ENCODE assay signal across 8 mouse cellular contexts in the genomic region with DNA sequence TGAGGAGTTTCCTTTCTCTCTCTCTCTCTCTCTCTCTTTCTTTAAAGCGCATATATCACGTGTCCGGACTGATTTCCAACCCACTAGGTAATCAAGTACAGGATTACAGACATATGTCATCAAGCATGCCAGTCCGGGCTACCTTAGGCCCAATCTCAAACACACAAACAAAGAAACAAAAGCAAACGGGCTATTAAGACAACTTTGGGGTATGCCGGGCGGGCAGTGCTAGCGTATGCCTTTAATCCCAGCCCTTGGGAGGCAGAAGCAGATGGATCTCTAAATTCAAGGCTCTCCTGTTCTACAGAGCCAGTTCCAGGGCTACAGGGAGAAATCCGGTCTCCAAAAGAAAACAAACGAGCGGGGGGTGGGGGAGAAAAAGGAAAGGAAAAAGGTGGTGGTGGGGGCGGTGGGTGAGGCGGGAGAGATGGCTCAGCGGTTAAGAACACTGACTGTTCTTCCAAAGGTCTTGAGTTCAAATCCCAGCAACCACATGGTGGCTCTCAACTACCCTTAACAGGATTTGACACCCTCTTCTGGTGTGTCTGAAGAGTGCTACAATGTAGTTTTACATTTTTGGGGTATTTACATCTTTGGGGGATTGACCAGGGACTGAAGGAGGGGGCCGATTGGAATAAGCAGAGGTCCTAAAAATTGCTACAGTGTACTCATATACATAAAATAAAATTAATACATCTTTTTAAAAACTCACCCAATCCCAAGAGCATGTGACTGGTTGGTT. TPM values are rescaled to one million over a fixed set of nuclear protein-coding genes. Genes with fewer than 3 reads are reported as not detected.
DNase-seq lines count a peak whose midpoint lies in the region; ATAC-seq and TF ChIP-seq lines count a peak whose summit lies in the region.

No protein-coding gene starts in this region.

- H3K4me3 ChIP-seq in kidney, embryonic 14.5 days (ENCODE audit: low read length): peak overlapping the region; percentile 73
- H3K4me3 ChIP-seq in heart, embryonic 16.5 days (ENCODE audit: low read length): peak overlapping the region; percentile 78
- peak overlapping the region; percentile 72 for H3K4me3 ChIP-seq in liver, postnatal 0 days (ENCODE audit: low read depth, low read length)

- ATAC-seq in kidney, embryonic 14.5 days (ENCODE audit: low FRiP score, low TSS enrichment): peak; percentile 38
- ATAC-seq in heart, embryonic 16.5 days (replicated peaks; ENCODE audit: extremely low read depth, insufficient read depth, low FRiP score): peak; percentile 19
- peak; percentile 37 for ATAC-seq in liver, postnatal 0 days

- no peak for TF ChIP-seq EP300 in liver, postnatal 0 days (IDR thresholded peaks at IDR 0.05; ENCODE audit: low read depth)

- peak overlapping the region; percentile 99 for H3K27ac ChIP-seq in kidney, embryonic 14.5 days (ENCODE audit: low read depth, low read length)
- H3K27ac ChIP-seq in heart, embryonic 16.5 days (ENCODE audit: low read length): peak overlapping the region; percentile 99
- H3K27ac ChIP-seq in liver, postnatal 0 days (ENCODE audit: low read depth): peak overlapping the region; percentile 98

- TF ChIP-seq CTCF in liver, postnatal 0 days (IDR thresholded peaks at IDR 0.05; ENCODE audit: low read depth): peak; percentile 27

- peaks cover 4% of the 10 kb centered on the region for H3K4me1 ChIP-seq in kidney, embryonic 14.5 days (ENCODE audit: control insufficient read depth, insufficient read depth, low read length)
- H3K4me1 ChIP-seq in heart, embryonic 16.5 days (ENCODE audit: control insufficient read depth, insufficient read depth, low read length): peaks cover 7% of the 10 kb centered on the region
- peaks cover 25% of the 10 kb centered on the region for H3K4me1 ChIP-seq in liver, postnatal 0 days (ENCODE audit: insufficient read depth)

- no peak for DNase-seq in kidney, adult 18-20 months
- peak; percentile 16 for DNase-seq in WW6 (ENCODE audit: low read depth, low spot score)
- DNase-seq in liver, postnatal 0 days: no peak
- no peak for DNase-seq in spleen, adult 18-20 months
- no peak for DNase-seq in embryo, embryonic 10 days (ENCODE audit: low spot score)
- no peak for DNase-seq in left cerebral cortex, adult 9 months (ENCODE audit: low spot score in 2 of 2)

- peak overlapping the region; percentile 72 for H3K9ac ChIP-seq in kidney, embryonic 14.5 days (ENCODE audit: low read depth, low read length)
- H3K9ac ChIP-seq in heart, embryonic 16.5 days (ENCODE audit: low read length): peak overlapping the region; percentile 93
- H3K9ac ChIP-seq in liver, postnatal 0 days (replicated peaks): peak overlapping the region; percentile 69

- H3K36me3 ChIP-seq in kidney, embryonic 14.5 days (ENCODE audit: control insufficient read depth, insufficient read depth, low read length): peaks cover 3% of the 10 kb centered on the region; the same call in 1 of the 2 replicates
- H3K36me3 ChIP-seq in heart, embryonic 16.5 days (ENCODE audit: control insufficient read depth, insufficient read depth): no peaks in the 10 kb centered on the region
- H3K36me3 ChIP-seq in liver, postnatal 0 days (replicated peaks; ENCODE audit: insufficient read depth, low read length): no peaks in the 10 kb centered on the region

- no peaks in the 10 kb centered on the region for H3K27me3 ChIP-seq in kidney, embryonic 14.5 days (ENCODE audit: control insufficient read depth, insufficient read depth, low read length)
- H3K27me3 ChIP-seq in heart, embryonic 16.5 days (ENCODE audit: control insufficient read depth, insufficient read depth, low read length): no peaks in the 10 kb centered on the region
- no peaks in the 10 kb centered on the region for H3K27me3 ChIP-seq in liver, postnatal 0 days (ENCODE audit: insufficient read depth, low read length)

- H3K4me2 ChIP-seq in kidney, embryonic 14.5 days (replicated peaks; ENCODE audit: low read depth, low read length): peak overlapping the region; percentile 67
- H3K4me2 ChIP-seq in heart, embryonic 16.5 days (ENCODE audit: low read depth, low read length): peak overlapping the region; percentile 88
- H3K4me2 ChIP-seq in liver, postnatal 0 days (ENCODE audit: low read depth, low read length): peak overlapping the region; percentile 74

- no peaks in the 10 kb centered on the region for H3K9me3 ChIP-seq in kidney, embryonic 14.5 days (ENCODE audit: control insufficient read depth, low read length)
- no peaks in the 10 kb centered on the region for H3K9me3 ChIP-seq in heart, embryonic 16.5 days (replicated peaks; ENCODE audit: control insufficient read depth, low read length)
- no peaks in the 10 kb centered on the region for H3K9me3 ChIP-seq in liver, postnatal 0 days (ENCODE audit: low read length)

- WGBS in kidney, embryonic 14.5 days: 7% methylated on average over 15 of the region's 15 CpGs
- WGBS in heart, embryonic 16.5 days: 7% methylated on average over 15 of the region's 15 CpGs
- WGBS in liver, postnatal 0 days (ENCODE audit: insufficient replicate concordance): 5% methylated on average over 15 of the region's 15 CpGs

RNA-seq across cellular contexts. Expression of a gene that starts 0.9 kb away (rescaled TPM):
- polyA plus RNA-seq in kidney, embryonic 14.5 days (2014; fragmentation: Nextera tagmentation; extraction: Ambion mirVana): 12.8 and 23.8 TPM in 2 replicates
- 23.2 and 24.1 TPM in 2 replicates for polyA plus RNA-seq in heart, embryonic 16.5 days (2015; fragmentation: Nextera tagmentation; extraction: Ambion mirVana)
- polyA plus RNA-seq in liver, postnatal 0 days (2015; fragmentation: Nextera tagmentation; extraction: Ambion mirVana): 5.9 and 6.5 TPM in 2 replicates

RNA-seq across cellular contexts. Expression of a gene that starts 5.7 kb away (rescaled TPM):
- polyA plus RNA-seq in kidney, embryonic 14.5 days (2014; fragmentation: Nextera tagmentation; extraction: Ambion mirVana): 29.4 and 31.7 TPM in 2 replicates
- 19.2 and 21.3 TPM in 2 replicates for polyA plus RNA-seq in heart, embryonic 16.5 days (2015; fragmentation: Nextera tagmentation; extraction: Ambion mirVana)
- polyA plus RNA-seq in liver, postnatal 0 days (2015; fragmentation: Nextera tagmentation; extraction: Ambion mirVana): 10.3 and 11.0 TPM in 2 replicates

RNA-seq across cellular contexts. Expression of a gene that starts 44.1 kb away (rescaled TPM):
- 54.7 and 58.6 TPM in 2 replicates for polyA plus RNA-seq in kidney, embryonic 14.5 days (2014; fragmentation: Nextera tagmentation; extraction: Ambion mirVana)
- 30.4 and 31.2 TPM in 2 replicates for polyA plus RNA-seq in heart, embryonic 16.5 days (2015; fragmentation: Nextera tagmentation; extraction: Ambion mirVana)
- 26.7 and 30.6 TPM in 2 replicates for polyA plus RNA-seq in liver, postnatal 0 days (2015; fragmentation: Nextera tagmentation; extraction: Ambion mirVana)

RNA-seq across cellular contexts. Expression of a gene that starts 47.4 kb away (rescaled TPM):
- 21.9 and 26.1 TPM in 2 replicates for polyA plus RNA-seq in kidney, embryonic 14.5 days (2014; fragmentation: Nextera tagmentation; extraction: Ambion mirVana)
- polyA plus RNA-seq in heart, embryonic 16.5 days (2015; fragmentation: Nextera tagmentation; extraction: Ambion mirVana): 27.7 and 28.2 TPM in 2 replicates
- 2.4 and 3.3 TPM in 2 replicates for polyA plus RNA-seq in liver, postnatal 0 days (2015; fragmentation: Nextera tagmentation; extraction: Ambion mirVana)

RNA-seq across cellular contexts. Expression of a gene that starts 56.7 kb away (rescaled TPM):
- 457 and 564 TPM in 2 replicates for polyA plus RNA-seq in kidney, embryonic 14.5 days (2014; fragmentation: Nextera tagmentation; extraction: Ambion mirVana)
- 435 and 443 TPM in 2 replicates for polyA plus RNA-seq in heart, embryonic 16.5 days (2015; fragmentation: Nextera tagmentation; extraction: Ambion mirVana)
- polyA plus RNA-seq in liver, postnatal 0 days (2015; fragmentation: Nextera tagmentation; extraction: Ambion mirVana): 253 and 267 TPM in 2 replicates
